Mouse (Mus musculus) liver, postnatal 0 days (tissue): ENCODE data around the gene Rab11fip3.

Source experiments
- CTCF ChIP-seq: sonication (generic); IDR thresholded peaks from 2 replicates; pipeline ENCODE4 v1.5.1; 2016; ENCODE audit warnings: antibody characterized with exemption, low read depth
- EP300 ChIP-seq: IDR thresholded peaks from 2 replicates; pipeline ENCODE4 v1.6.1; 2016; ENCODE audit warnings: antibody characterized with exemption, low read depth, mild to moderate bottlenecking

DNA sequence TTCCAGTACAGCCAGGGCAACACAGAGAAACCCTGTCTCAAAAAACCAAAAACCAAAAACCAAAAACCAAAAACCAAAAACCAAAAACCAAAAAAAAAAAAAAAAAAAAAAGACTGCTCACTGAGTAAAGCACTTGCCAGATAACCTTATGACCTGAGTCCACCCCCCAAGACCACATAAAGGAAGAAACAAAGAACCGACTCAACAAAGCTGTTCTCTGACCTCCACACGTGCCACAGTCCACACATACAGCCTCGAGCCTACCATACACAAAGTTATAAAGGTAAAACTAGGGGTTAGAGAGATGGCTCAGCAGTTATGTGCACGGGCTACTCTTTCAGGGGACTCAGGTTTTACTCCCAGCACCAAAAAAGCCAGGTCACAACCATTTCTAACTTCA lies 16.6 kb downstream of the Rab11fip3 start:
- TF ChIP-seq CTCF (no peak), EP300 (no peak)
